Mouse (Mus musculus): ENCODE measurements around the gene Dmap1.

DNA sequence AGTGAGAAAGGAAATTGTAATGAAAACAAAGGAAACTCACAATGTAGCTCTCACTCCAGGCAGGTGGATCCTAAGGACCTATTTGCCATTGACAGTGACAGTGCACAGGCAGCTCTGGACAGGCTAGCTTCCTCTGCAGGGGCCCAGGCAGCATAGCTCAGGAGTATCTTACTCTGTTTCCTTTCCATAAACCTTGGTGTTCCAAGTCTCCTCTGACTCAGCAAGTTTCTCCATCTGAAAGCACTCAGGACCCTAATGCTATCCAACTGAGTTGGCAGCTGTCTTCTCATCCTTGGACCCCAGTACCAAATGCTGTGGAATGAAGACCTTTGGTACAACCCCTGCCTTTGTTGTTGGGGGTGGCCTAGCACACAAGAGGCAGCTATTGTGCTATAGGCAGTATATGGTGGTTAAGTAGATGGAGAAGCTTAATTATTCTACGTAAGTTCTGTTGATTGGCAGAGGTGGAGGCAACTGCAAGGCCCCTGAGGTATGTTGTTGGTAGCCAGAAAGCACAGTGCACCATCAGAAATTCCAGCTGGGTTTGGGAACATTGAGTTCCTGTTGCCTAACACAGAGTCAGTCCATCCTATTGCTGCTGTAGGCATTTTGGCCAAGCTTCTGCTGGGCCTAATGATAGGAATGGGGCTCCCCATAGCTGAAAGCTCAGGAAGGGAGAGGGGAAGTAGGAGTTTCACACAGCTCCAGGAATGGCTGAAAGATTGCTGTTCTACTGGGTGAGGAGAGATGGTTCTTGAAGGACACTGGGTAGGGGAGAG, 41.0 kb downstream of the Dmap1 start:
- TF ChIP-seq GATA1 (IDR thresholded peaks at IDR 0.05; ENCODE audit: borderline replicate concordance, low read length) (no peak), FLI1 (IDR thresholded peaks at IDR 0.05; ENCODE audit: low read length) (no peak)
